Mouse (Mus musculus): Measurements from ENCODE around the gene Olfr1480. TPM values are rescaled to one million over a fixed set of nuclear protein-coding genes. Genes with fewer than 3 reads are reported as not detected.

Gene Olfr1480
- polyA plus RNA-seq (2012; rRNA removed), result not detected in 2 replicates

GRCm38 (mm10) chr19:13527613-13528012 lies at the start of gene Olfr1480:
TSS of gene Olfr1480 (plus strand) at chr19:13527913.

GRCm38 (mm10) chr19:13480096-13480495 lies 47.6 kb upstream of the Olfr1480 start, which contains the start of gene Olfr1475:
TSS of gene Olfr1475 (minus strand) at chr19:13480196.

GRCm38 (mm10) chr19:13500246-13500645 lies 27.5 kb upstream of the Olfr1480 start, which contains the start of gene Olfr1477:
TSS of gene Olfr1477 (plus strand) at chr19:13500546.

Other genes with a start within 250 kb of the Olfr1480 start
- gene Olfr1465, start 212.4 kb upstream of the Olfr1480 start, polyA plus RNA-seq (2012; rRNA removed), result not detected in 2 replicates
- not detected in 2 replicates for gene Olfr1466, start 189.1 kb upstream of the Olfr1480 start, polyA plus RNA-seq (2012; rRNA removed)
- not detected in 2 replicates for gene Olfr1467, start 165.7 kb upstream of the Olfr1480 start, polyA plus RNA-seq (2012; rRNA removed)
- gene Olfr1469, start 120.1 kb upstream of the Olfr1480 start, polyA plus RNA-seq (2012; rRNA removed), result not detected in 2 replicates
- not detected in 2 replicates for gene Olfr1471, start 84.5 kb upstream of the Olfr1480 start, polyA plus RNA-seq (2012; rRNA removed)
- not detected in 2 replicates for gene Olfr1472, start 71.8 kb upstream of the Olfr1480 start, polyA plus RNA-seq (2012; rRNA removed)
- gene Olfr1474, start 58.3 kb upstream of the Olfr1480 start, polyA plus RNA-seq (2012; rRNA removed), result not detected in 2 replicates
- gene Olfr1475, start 47.7 kb upstream of the Olfr1480 start, polyA plus RNA-seq (2012; rRNA removed), result not detected in 2 replicates
- not detected in 2 replicates for gene Olfr1477, start 27.4 kb upstream of the Olfr1480 start, polyA plus RNA-seq (2012; rRNA removed)
- not detected in 2 replicates for gene Olfr1484, start 55.6 kb downstream of the Olfr1480 start, polyA plus RNA-seq (2012; rRNA removed)
- not detected in 2 replicates for gene Olfr1487, start 89.5 kb downstream of the Olfr1480 start, polyA plus RNA-seq (2012; rRNA removed)
- gene Olfr1489, start 103.7 kb downstream of the Olfr1480 start, polyA plus RNA-seq (2012; rRNA removed), result not detected in 2 replicates
- gene Olfr1490, start 123.2 kb downstream of the Olfr1480 start, polyA plus RNA-seq (2012; rRNA removed), result not detected in 2 replicates
- not detected in 2 replicates for gene Olfr1491, start 169.4 kb downstream of the Olfr1480 start, polyA plus RNA-seq (2012; rRNA removed)
- not detected in 2 replicates for gene Olfr1493-ps1, start 195.4 kb downstream of the Olfr1480 start, polyA plus RNA-seq (2012; rRNA removed)
- not detected in 2 replicates for gene Olfr1494, start 211.8 kb downstream of the Olfr1480 start, polyA plus RNA-seq (2012; rRNA removed)
- gene Olfr1495, start 236.7 kb downstream of the Olfr1480 start, polyA plus RNA-seq (2012; rRNA removed), result not detected in 2 replicates
- not detected in 2 replicates for gene Olfr1496, start 250.0 kb downstream of the Olfr1480 start, polyA plus RNA-seq (2012; rRNA removed)

Measured in central nervous system, embryonic 14 days (tissue).